Mouse (Mus musculus) MEL (cell line): ENCODE data around the gene Bicdl1.

Experiments
- CTCF ChIP-seq, 3 experiments: IDR thresholded peaks in 2 of 3; conservative IDR thresholded peaks in 1 of 3; 2 replicates each; pipeline ENCODE4 v1.5.1; 2011 to 2012; ENCODE audit warnings: low read length in 3 of 3, low read depth in 2 of 3, mild to moderate bottlenecking in 2 of 3, improper control_type of control experiment in 1 of 3, inconsistent platforms in 1 of 3, mixed read lengths in 1 of 3, moderate library complexity in 1 of 3; ENCODE audit not compliant: control insufficient read depth in 1 of 3, insufficient read depth in 1 of 3, poor library complexity in 1 of 3, severe bottlenecking in 1 of 3
- E2F4 ChIP-seq: IDR thresholded peaks from 2 replicates; pipeline ENCODE4 v1.6.1; 2011; ENCODE audit warnings: low read depth, low read length, improper control_type of control experiment, borderline replicate concordance
- EP300 ChIP-seq, 2 experiments: IDR thresholded peaks; 2 replicates each; pipeline ENCODE4 v1.6.1; 2011; ENCODE audit warnings: improper control_type of control experiment in 2 of 2, low read length in 2 of 2, low read depth in 1 of 2, mild to moderate bottlenecking in 1 of 2
- MAZ ChIP-seq: IDR thresholded peaks from 2 replicates; pipeline ENCODE4 v1.6.1; 2012; ENCODE audit warnings: low read depth, mild to moderate bottlenecking, inconsistent platforms, low read length, improper control_type of control experiment
- NRF1 ChIP-seq: IDR thresholded peaks from 2 replicates; pipeline ENCODE4 v1.6.1; 2014; ENCODE audit warnings: low read depth, mild to moderate bottlenecking, inconsistent platforms, low read length, improper control_type of control experiment, moderate library complexity; ENCODE audit not compliant: poor library complexity, insufficient read depth, severe bottlenecking
- POLR2A ChIP-seq, 2 experiments: IDR thresholded peaks; 2 replicates each; pipeline ENCODE4 v1.6.1; 2011 to 2012; ENCODE audit warnings: low read length in 2 of 2, mild to moderate bottlenecking in 2 of 2, control low read depth in 1 of 2, improper control_type of control experiment in 1 of 2, low read depth in 1 of 2, moderate library complexity in 1 of 2; ENCODE audit not compliant: control insufficient read depth in 1 of 2, insufficient read depth in 1 of 2, poor library complexity in 1 of 2
- TAL1 ChIP-seq: IDR thresholded peaks from 2 replicates; pipeline ENCODE4 v1.6.1; 2012; ENCODE audit warnings: mild to moderate bottlenecking, inconsistent platforms, low read length, moderate library complexity, mixed read lengths
- USF1 ChIP-seq: IDR thresholded peaks from 2 replicates; pipeline ENCODE4 v1.6.1; 2014; ENCODE audit warnings: low read depth, mild to moderate bottlenecking, inconsistent platforms, low read length, improper control_type of control experiment, moderate library complexity
- ZC3H11A ChIP-seq: IDR thresholded peaks from 2 replicates; pipeline ENCODE4 v1.6.1; 2012; ENCODE audit warnings: low read depth, mild to moderate bottlenecking, inconsistent platforms, low read length, improper control_type of control experiment
- ZMIZ1 ChIP-seq: IDR thresholded peaks from 2 replicates; pipeline ENCODE4 v1.6.1; 2012; ENCODE audit warnings: low read depth, mild to moderate bottlenecking, inconsistent platforms, low read length, improper control_type of control experiment, moderate library complexity

GRCm38 (mm10) chr5:115613332-115613731 is 118.1 kb downstream of the Bicdl1 start:
- TF ChIP-seq POLR2A (IDR thresholded peaks at IDR 0.05; ENCODE audit: control insufficient read depth in 1 of 2, insufficient read depth in 1 of 2, low read depth in 1 of 2, low read length in 2 of 2, poor library complexity in 1 of 2) (no peak), CTCF (IDR thresholded peaks at IDR 0.05 in 2 of 3, conservative IDR thresholded peaks at IDR 0.05 in 1 of 3; ENCODE audit: control insufficient read depth in 1 of 3, insufficient read depth in 1 of 3, low read depth in 2 of 3, low read length in 3 of 3, poor library complexity in 1 of 3, severe bottlenecking in 1 of 3) (no peak), EP300 (IDR thresholded peaks at IDR 0.05; ENCODE audit: low read depth in 1 of 2, low read length in 2 of 2) (no peak), USF1 (no peak), ZMIZ1 (no peak), E2F4 (no peak), TAL1 (no peak), NRF1 (no peak), MAZ (no peak), ZC3H11A (no peak)
